Mouse (Mus musculus): ENCODE results near the gene Morc2a. TPM values are rescaled to one million over a fixed set of nuclear protein-coding genes. Genes with fewer than 3 reads are reported as not detected.

Morc2a gene
- polyA plus RNA-seq, 1 experiment from 2014 or later = 46.8 TPM

DNA sequence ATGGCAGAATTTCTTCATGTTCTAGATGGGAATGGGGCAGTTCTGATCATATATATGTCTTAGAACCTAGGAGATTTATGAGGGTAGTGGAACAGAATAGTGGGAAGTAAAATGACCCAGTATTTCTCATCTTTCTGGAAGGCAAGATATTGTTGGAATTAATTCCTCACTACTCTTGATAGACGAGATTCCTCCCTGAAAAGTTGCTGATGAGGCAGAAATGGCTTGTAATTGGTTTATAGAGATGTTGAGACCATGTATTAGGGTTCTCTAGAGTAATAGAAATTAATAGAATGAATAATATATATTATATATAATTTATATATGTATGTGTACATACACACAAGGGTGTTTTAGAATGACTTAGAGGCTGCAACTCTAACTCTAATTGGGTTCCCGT, 13.0 kb downstream of the Morc2a start:
- H3K9me3 ChIP-seq = no peaks in the 10 kb centered on the region
- peaks cover 78% of the 10 kb centered on the region for H3K36me3 ChIP-seq (replicated peaks)
- WGBS = 94% methylated on average over 2 of the region's 2 CpGs
- no peaks in the 10 kb centered on the region for H3K4me1 ChIP-seq
- no peak overlapping the region for H3K27ac ChIP-seq (replicated peaks)
- no peak for DNase-seq (ENCODE audit: low spot score)
- no peaks in the 10 kb centered on the region for H3K27me3 ChIP-seq (replicated peaks; ENCODE audit: low read depth, poor library complexity, severe bottlenecking)
- H3K4me3 ChIP-seq = no peak overlapping the region

DNA sequence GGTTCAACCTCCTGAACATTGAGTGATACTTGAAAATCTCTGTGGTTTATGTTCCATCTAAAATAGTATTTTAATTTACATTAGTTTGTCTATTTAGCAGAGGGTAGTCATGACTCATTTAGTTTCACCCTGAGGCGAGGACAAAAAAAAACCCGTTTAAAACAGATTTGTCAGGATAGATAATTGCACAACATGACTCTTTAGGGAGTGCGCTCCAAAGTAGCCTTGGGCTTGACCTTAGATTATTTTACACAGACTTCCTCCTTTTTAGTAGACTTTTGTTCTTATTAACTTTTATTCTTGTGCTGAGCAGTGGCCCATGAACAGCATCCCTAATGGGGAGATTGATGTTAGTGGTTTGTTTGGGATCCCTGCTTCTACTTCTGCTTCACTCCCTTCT, 18.5 kb downstream of the Morc2a start:
- 95% methylated on average over 3 of the region's 3 CpGs for WGBS
- DNase-seq (ENCODE audit: low spot score) = no peak
- Histone ChIP-seq H3K4me1 (no peaks in the 10 kb centered on the region), H3K27ac (replicated peaks) (no peak overlapping the region), H3K36me3 (replicated peaks) (peaks cover 97% of the 10 kb centered on the region), H3K9me3 (no peaks in the 10 kb centered on the region), H3K4me3 (no peak overlapping the region), H3K27me3 (replicated peaks; ENCODE audit: low read depth, poor library complexity, severe bottlenecking) (no peaks in the 10 kb centered on the region)

DNA sequence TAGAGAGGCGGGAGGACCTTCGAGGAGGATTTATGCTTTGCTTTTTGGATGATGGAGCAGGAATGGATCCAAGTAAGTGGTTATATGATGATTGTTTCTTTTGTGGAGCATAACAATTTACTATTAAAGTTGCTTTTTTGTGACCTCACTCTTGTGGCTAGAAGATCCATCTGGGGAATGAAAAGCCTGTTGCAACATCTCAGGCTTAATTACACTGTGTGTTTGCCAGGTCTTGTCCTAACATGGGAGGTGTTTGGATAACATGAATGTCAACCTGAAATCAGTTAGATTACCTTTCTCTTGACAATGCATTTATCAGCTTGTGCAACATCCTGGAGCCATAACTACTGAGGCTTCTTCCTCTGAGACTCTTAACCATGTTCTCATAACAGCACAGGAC, 19.8 kb downstream of the Morc2a start:
- H3K4me3 ChIP-seq = no peak overlapping the region
- H3K4me1 ChIP-seq = no peaks in the 10 kb centered on the region
- H3K36me3 ChIP-seq (replicated peaks) = peaks cover 97% of the 10 kb centered on the region
- no peak overlapping the region for H3K27ac ChIP-seq (replicated peaks)
- no peaks in the 10 kb centered on the region for H3K9me3 ChIP-seq
- 92% methylated on average over 2 of the region's 2 CpGs for WGBS
- H3K27me3 ChIP-seq (replicated peaks; ENCODE audit: low read depth, poor library complexity, severe bottlenecking) = no peaks in the 10 kb centered on the region
- DNase-seq (ENCODE audit: low spot score) = no peak

DNA sequence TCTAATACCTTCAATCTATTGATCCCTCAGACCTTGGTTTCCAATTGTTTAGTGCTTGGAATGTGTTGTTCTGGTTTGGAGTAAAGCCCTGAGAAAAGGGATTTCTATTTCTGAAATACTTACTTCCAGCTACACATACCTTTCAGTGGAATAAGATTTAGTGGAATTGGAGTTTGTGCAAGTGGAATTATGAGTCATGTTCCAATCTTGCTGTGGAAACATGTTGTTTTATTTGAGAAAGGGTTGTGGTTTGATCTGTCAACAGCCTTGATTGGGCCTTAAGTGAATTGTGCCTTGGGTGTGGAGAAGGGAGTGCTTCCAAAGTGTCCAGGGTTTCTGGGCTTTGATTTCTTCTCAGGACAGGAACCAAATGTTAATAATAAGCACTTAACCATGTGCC, 20.9 kb downstream of the Morc2a start:
- H3K9me3 ChIP-seq = no peaks in the 10 kb centered on the region
- peaks cover 97% of the 10 kb centered on the region for H3K36me3 ChIP-seq (replicated peaks)
- no peak for DNase-seq (ENCODE audit: low spot score)
- no peaks in the 10 kb centered on the region for H3K27me3 ChIP-seq (replicated peaks; ENCODE audit: low read depth, poor library complexity, severe bottlenecking)
- H3K27ac ChIP-seq (replicated peaks) = no peak overlapping the region
- H3K4me1 ChIP-seq = no peaks in the 10 kb centered on the region
- H3K4me3 ChIP-seq = no peak overlapping the region

DNA sequence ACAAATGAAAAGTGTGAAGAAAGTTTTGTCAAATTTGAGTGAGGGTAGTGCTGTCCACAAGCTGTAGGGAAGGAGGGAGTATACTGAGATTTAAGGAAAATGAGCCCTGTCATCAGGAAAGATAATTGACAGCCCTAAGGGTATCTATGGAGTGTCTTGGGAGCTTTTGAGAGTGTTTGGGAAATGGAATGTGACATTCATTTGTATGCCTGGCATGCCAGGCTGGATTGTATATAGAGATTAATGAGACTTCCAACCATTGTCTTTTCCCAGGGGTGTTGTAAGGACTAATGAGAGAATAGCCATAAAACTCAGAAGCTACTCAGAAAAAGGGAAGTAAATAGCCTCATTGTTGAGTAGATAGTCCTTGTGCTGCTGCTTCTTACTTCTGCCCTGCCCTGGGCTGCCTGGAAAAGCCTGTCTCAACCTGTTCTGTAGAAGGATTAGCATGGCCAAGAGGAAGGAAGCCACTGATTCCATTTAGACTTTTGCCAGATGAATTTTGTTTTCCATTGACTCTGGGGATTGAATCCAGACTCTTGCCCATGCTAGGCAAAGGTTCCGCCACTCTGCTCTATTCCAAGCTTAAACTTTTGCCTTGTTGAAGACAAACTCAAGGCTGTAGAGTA, 22.1 kb downstream of the Morc2a start:
- H3K27me3 ChIP-seq (replicated peaks; ENCODE audit: low read depth, poor library complexity, severe bottlenecking) = no peaks in the 10 kb centered on the region
- WGBS = 91% methylated on average over 1 of the region's 1 CpGs
- H3K4me3 ChIP-seq = no peak overlapping the region
- no peaks in the 10 kb centered on the region for H3K4me1 ChIP-seq
- DNase-seq (ENCODE audit: low spot score) = no peak
- H3K9me3 ChIP-seq = no peaks in the 10 kb centered on the region
- H3K36me3 ChIP-seq (replicated peaks) = peaks cover 99% of the 10 kb centered on the region
- H3K27ac ChIP-seq (replicated peaks) = no peak overlapping the region

DNA sequence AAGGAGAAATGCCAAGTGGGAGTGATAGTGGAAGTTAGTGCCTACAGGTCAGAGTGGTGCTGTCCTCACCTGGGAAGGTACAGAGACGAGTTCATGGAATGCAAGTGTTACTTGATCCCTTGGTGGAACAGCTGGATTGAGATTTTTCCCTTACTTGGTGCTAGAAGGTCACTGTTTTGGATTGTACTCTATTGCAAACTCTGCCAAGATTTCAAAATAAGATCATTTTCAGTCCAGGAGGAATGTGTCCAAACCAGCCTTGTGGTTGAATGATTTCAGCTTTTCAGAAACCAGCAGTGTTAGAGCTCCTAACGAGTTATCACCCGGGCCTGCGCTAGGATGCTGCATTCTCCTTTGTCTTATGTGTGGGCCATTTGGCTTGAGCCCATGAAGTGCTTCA, 25.6 kb downstream of the Morc2a start:
- no peak overlapping the region for H3K27ac ChIP-seq (replicated peaks)
- DNase-seq (ENCODE audit: low spot score) = no peak
- H3K27me3 ChIP-seq (replicated peaks; ENCODE audit: low read depth, poor library complexity, severe bottlenecking) = no peaks in the 10 kb centered on the region
- no peaks in the 10 kb centered on the region for H3K4me1 ChIP-seq
- no peaks in the 10 kb centered on the region for H3K9me3 ChIP-seq
- peaks cover 100% of the 10 kb centered on the region for H3K36me3 ChIP-seq (replicated peaks)
- H3K4me3 ChIP-seq = no peak overlapping the region
- WGBS = 91% methylated on average over 4 of the region's 4 CpGs

DNA sequence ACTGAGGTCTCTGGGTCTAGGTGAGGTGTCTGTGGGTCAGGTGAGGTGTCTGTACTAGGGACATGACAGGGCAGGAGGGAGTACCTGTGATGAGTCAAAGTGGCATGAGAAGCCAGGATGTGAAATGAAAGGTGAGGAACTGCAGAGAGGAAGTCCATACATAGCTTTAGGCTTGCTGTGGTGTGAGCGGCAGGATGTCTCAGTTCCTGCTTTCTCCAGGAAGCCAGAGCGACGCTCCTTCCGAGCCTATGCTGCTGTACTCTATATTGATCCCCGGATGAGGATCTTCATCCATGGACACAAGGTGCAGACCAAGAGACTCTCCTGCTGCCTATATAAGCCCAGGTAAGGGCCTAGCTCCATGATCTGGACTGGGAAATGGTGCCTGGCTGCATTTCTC, 27.4 kb downstream of the Morc2a start:
- H3K9me3 ChIP-seq = no peaks in the 10 kb centered on the region
- no peak overlapping the region for H3K27ac ChIP-seq (replicated peaks)
- H3K4me3 ChIP-seq = no peak overlapping the region
- H3K4me1 ChIP-seq = no peaks in the 10 kb centered on the region
- H3K27me3 ChIP-seq (replicated peaks; ENCODE audit: low read depth, poor library complexity, severe bottlenecking) = no peaks in the 10 kb centered on the region
- DNase-seq (ENCODE audit: low spot score) = no peak
- WGBS = 91% methylated on average over 5 of the region's 5 CpGs
- peaks cover 100% of the 10 kb centered on the region for H3K36me3 ChIP-seq (replicated peaks)

DNA sequence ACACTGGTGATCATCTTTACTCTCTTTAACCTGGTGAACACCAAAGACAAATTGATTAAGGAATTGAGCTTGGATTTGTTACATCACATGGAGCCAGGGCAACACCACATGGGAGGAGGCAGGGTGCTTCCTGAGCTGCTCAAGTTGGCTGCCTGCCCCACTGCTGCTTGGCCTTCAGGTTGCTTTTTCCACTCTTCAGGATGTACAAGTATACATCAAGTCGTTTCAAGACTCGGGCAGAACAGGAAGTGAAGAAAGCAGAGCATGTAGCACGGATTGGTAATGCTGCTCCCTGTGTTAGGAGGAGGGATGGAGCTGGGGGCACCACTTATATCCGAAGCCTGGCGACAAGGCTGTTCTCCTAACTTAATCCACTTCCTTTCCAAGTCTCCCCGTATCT, 28.2 kb downstream of the Morc2a start:
- no peak for DNase-seq (ENCODE audit: low spot score)
- Histone ChIP-seq H3K36me3 (replicated peaks) (peaks cover 100% of the 10 kb centered on the region), H3K4me3 (no peak overlapping the region), H3K9me3 (no peaks in the 10 kb centered on the region), H3K4me1 (no peaks in the 10 kb centered on the region), H3K27ac (replicated peaks) (no peak overlapping the region), H3K27me3 (replicated peaks; ENCODE audit: low read depth, poor library complexity, severe bottlenecking) (no peaks in the 10 kb centered on the region)
- 83% methylated on average over 6 of the region's 6 CpGs for WGBS

DNA sequence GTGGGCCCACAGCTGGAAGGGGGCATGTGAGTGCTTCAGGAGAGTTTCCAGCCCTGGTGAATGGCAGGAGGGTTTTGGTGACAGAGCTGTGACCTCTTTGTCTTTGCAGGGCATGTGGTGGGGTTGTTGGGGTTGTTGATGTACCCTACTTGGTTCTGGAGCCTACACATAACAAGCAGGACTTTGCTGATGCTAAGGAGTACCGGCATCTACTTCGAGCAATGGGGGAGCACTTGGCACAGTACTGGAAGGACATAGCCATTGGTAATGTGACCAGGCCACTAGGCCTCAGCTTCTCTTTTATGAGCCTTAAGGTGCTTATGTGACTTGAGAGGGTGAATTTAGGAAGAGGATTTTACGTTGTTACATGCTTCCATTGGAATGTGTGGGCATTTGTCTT, 30.8 kb downstream of the Morc2a start:
- DNase-seq (ENCODE audit: low spot score) = no peak
- H3K36me3 ChIP-seq (replicated peaks) = peaks cover 100% of the 10 kb centered on the region
- 97% methylated on average over 3 of the region's 3 CpGs for WGBS
- H3K9me3 ChIP-seq = no peaks in the 10 kb centered on the region
- H3K4me1 ChIP-seq = no peaks in the 10 kb centered on the region
- H3K27ac ChIP-seq (replicated peaks) = no peak overlapping the region
- no peaks in the 10 kb centered on the region for H3K27me3 ChIP-seq (replicated peaks; ENCODE audit: low read depth, poor library complexity, severe bottlenecking)
- H3K4me3 ChIP-seq = no peak overlapping the region

DNA sequence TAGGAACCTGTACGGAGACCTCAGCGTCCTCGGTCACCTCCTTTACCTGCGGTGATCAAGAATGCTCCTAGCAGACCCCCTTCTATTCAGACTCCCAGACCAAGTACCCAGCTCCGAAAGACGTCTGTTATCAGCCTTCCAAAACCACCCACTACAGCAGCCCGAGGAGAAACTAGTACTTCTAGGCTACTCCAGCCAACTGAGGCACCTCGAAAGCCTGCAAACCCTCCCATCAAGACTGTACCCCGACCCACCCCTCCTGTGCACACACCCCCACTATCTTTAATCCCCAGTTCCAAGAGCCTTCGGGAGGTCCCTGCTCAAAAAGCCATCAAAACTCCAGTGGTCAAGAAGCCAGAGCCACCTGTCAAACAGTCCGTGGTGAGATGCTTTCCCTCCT, 34.7 kb downstream of the Morc2a start:
- H3K36me3 ChIP-seq (replicated peaks) = peaks cover 100% of the 10 kb centered on the region
- no peak overlapping the region for H3K27ac ChIP-seq (replicated peaks)
- no peak overlapping the region for H3K4me3 ChIP-seq
- DNase-seq (ENCODE audit: low spot score) = no peak
- WGBS = 94% methylated on average over 11 of the region's 11 CpGs
- H3K27me3 ChIP-seq (replicated peaks; ENCODE audit: low read depth, poor library complexity, severe bottlenecking) = no peaks in the 10 kb centered on the region
- no peaks in the 10 kb centered on the region for H3K4me1 ChIP-seq
- no peaks in the 10 kb centered on the region for H3K9me3 ChIP-seq

DNA sequence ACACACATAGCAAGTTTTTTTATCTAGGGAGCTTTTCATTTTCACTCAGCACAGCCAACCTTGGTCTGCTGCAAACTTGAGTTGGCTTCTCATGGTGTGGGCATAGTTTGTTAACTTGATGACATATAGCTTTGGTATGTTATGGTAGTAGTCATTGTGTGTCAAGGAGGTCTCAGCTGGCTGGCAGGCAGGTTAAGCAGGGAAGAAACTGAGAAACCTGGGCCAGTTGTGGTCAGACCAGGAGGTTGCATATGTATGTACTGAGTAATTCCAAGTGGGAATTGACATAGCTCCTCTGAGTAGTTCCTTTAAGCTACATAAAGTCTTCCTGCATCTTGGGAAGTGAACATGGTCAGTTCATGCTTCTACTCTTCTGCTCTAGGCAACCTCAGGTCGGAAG, 35.2 kb downstream of the Morc2a start:
- Histone ChIP-seq H3K4me1 (no peaks in the 10 kb centered on the region), H3K36me3 (replicated peaks) (peaks cover 100% of the 10 kb centered on the region), H3K27ac (replicated peaks) (no peak overlapping the region), H3K27me3 (replicated peaks; ENCODE audit: low read depth, poor library complexity, severe bottlenecking) (no peaks in the 10 kb centered on the region), H3K4me3 (no peak overlapping the region), H3K9me3 (no peaks in the 10 kb centered on the region)
- 91% methylated on average over 1 of the region's 1 CpGs for WGBS
- no peak for DNase-seq (ENCODE audit: low spot score)

DNA sequence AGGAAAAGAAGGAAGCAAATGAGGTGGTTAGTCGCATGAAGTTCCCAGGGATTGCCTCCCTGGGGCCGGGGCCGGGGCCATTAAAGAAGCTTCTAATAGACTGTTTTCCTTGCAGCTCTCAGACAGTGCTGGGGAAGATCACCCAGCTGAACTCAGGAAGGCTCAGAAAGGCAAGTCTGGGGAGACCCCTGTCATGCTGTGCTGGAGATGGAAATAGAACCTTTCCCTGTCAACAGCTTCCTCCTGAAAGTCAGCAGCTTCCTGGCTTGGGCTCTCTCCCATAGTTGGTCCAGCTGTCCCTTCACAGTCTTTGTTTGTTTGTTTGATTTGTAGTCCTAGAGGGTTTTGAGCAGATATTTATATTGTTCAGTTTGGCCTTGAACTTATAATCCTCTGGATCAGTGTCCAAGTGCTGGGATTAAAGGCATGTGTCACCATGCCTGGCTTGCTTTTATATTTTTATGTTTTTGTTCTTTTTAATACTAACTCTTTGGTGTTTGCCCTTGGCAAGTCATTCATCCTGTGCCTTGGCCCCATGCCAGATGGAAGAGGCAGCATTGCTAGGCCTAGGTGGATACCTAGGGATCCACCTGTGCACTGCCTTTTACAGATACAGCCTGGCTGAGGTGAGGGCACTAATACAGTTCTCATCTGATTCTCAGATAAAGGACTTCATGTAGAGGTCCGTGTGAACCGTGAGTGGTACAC, 35.9 kb downstream of the Morc2a start:
- Histone ChIP-seq H3K4me1 (no peaks in the 10 kb centered on the region), H3K4me3 (no peak overlapping the region), H3K27me3 (replicated peaks; ENCODE audit: low read depth, poor library complexity, severe bottlenecking) (no peaks in the 10 kb centered on the region), H3K27ac (replicated peaks) (no peak overlapping the region), H3K9me3 (no peaks in the 10 kb centered on the region), H3K36me3 (replicated peaks) (peaks cover 100% of the 10 kb centered on the region)
- DNase-seq (ENCODE audit: low spot score) = no peak
- WGBS = 97% methylated on average over 5 of the region's 5 CpGs

DNA sequence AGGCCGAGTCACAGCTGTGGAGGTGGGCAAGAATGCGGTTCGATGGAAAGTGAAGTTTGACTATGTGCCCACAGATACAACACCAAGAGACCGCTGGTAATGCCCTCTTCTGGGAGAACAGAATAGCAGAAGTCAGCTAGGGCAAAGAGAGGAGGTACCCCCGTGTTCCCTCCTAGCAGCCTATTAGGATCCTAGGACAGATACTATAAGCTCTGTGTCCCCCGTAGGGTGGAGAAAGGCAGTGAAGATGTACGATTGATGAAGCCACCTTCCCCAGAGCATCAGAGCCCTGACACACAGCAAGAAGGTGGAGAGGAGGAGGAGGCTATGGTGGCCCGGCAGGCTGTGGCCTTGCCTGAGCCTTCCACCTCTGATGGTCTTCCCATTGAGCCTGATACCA, 36.4 kb downstream of the Morc2a start:
- no peak overlapping the region for H3K27ac ChIP-seq (replicated peaks)
- 95% methylated on average over 8 of the region's 8 CpGs for WGBS
- peaks cover 100% of the 10 kb centered on the region for H3K36me3 ChIP-seq (replicated peaks)
- no peak overlapping the region for H3K4me3 ChIP-seq
- DNase-seq (ENCODE audit: low spot score) = no peak
- no peaks in the 10 kb centered on the region for H3K27me3 ChIP-seq (replicated peaks; ENCODE audit: low read depth, poor library complexity, severe bottlenecking)
- no peaks in the 10 kb centered on the region for H3K4me1 ChIP-seq
- no peaks in the 10 kb centered on the region for H3K9me3 ChIP-seq

Data from embryonic facial prominence, embryonic 10.5 days (tissue).